Mouse (Mus musculus) cortical plate, adult 2 months (tissue): ENCODE measurements around the gene Fam163a.

Experiments used
- CTCF ChIP-seq: fragments of 200-500 bp; IDR thresholded peaks from 2 replicates; pipeline ENCODE4 v1.5.1; 2011; ENCODE audit warnings: mild to moderate bottlenecking, control low read depth, low read length; ENCODE audit not compliant: insufficient read depth; ENCODE audit errors: extremely low read depth
- POLR2A ChIP-seq: fragments of 200-500 bp; IDR thresholded peaks from 2 replicates; pipeline ENCODE4 v1.6.1; 2011; ENCODE audit warnings: mild to moderate bottlenecking, low read length, control low read depth; ENCODE audit not compliant: insufficient read depth; ENCODE audit errors: extremely low read depth

GRCm38 (mm10) chr1:156076474-156076873 lies 128.4 kb downstream of the Fam163a start:
- TF ChIP-seq CTCF (no peak), POLR2A (no peak)
